Mouse (Mus musculus) layer of hippocampus, postnatal 36 days (tissue): ENCODE measurements around the gene Epsti1. TPM values are rescaled to one million over a fixed set of nuclear protein-coding genes. Genes with fewer than 3 reads are reported as not detected.
A peak's percentile ranks its signal among the peaks of the same experiment; 100 is the strongest.
"Not testable (repeated sequence)": the region's sequence is repeated elsewhere in the genome, so short reads cannot be mapped to it uniquely, and the experiment has no call there.

Source experiments
- DNase-seq, 2 experiments: peaks; one replicate each; pipeline ENCODE4 v3.0.0; 2022
- total RNA-seq, 2 experiments: library from RNA; stranded (reverse); gene quantifications; 2 replicates each; pipeline ENCODE4 v1.2.3; 2021

Gene Epsti1
- total RNA-seq: under 1 TPM in 1 of 2 experiments, not detected in 1; 0.25 TPM

- no peak for DNase-seq
These were observed at the start of gene Epsti1 for GRCm38 (mm10) chr14:77904171-77904762. Gene Epsti1 (plus strand): TSS chr14:77904239.

GRCm38 (mm10) chr14:77859894-77860293, 44.1 kb upstream of the Epsti1 start:
- DNase-seq: no peak

- DNase-seq: no peak
These were observed 43.0 kb upstream of the Epsti1 start for GRCm38 (mm10) chr14:77860841-77861560.

- DNase-seq: no peak
These were observed 40.0 kb upstream of the Epsti1 start for GRCm38 (mm10) chr14:77864051-77864450.

- DNase-seq: no peak
These were observed 39.5 kb upstream of the Epsti1 start for GRCm38 (mm10) chr14:77864510-77864909.

GRCm38 (mm10) chr14:77867601-77868000, 36.4 kb upstream of the Epsti1 start:
- DNase-seq: no peak

GRCm38 (mm10) chr14:77870926-77871325, 33.1 kb upstream of the Epsti1 start:
- DNase-seq: no peak

- no peak for DNase-seq
These were observed 32.6 kb upstream of the Epsti1 start for GRCm38 (mm10) chr14:77871380-77871975.

GRCm38 (mm10) chr14:77874304-77875241, 29.5 kb upstream of the Epsti1 start, which contains the start of gene Dnajc15:
Gene Dnajc15 (minus strand): TSS chr14:77875125.
- DNase-seq: peak; percentile 83 to 85

- no peak for DNase-seq
These were observed 27.8 kb upstream of the Epsti1 start for GRCm38 (mm10) chr14:77876199-77876598.

GRCm38 (mm10) chr14:77877876-77878275, 26.2 kb upstream of the Epsti1 start:
- not testable (repeated sequence) for DNase-seq

GRCm38 (mm10) chr14:77881998-77882397, 22.0 kb upstream of the Epsti1 start:
- DNase-seq: no peak

GRCm38 (mm10) chr14:77882669-77883068, 21.4 kb upstream of the Epsti1 start:
- peak; percentile 13 to 18 for DNase-seq

- no peak for DNase-seq
These were observed 17.7 kb upstream of the Epsti1 start for GRCm38 (mm10) chr14:77886376-77886775.

- no peak for DNase-seq
These were observed 17.1 kb upstream of the Epsti1 start for GRCm38 (mm10) chr14:77886941-77887340.

- DNase-seq: no peak
These were observed 14.1 kb upstream of the Epsti1 start for GRCm38 (mm10) chr14:77889911-77890310.

GRCm38 (mm10) chr14:77895951-77896350, 8.1 kb upstream of the Epsti1 start:
- DNase-seq: no peak

GRCm38 (mm10) chr14:77902541-77902940, 1.5 kb upstream of the Epsti1 start:
- no peak for DNase-seq

GRCm38 (mm10) chr14:77905466-77905865, 1.4 kb downstream of the Epsti1 start:
- DNase-seq: no peak

- no peak for DNase-seq
These were observed 2.5 kb downstream of the Epsti1 start for GRCm38 (mm10) chr14:77906586-77906985.

GRCm38 (mm10) chr14:77915776-77916175, 11.7 kb downstream of the Epsti1 start:
- no peak for DNase-seq

GRCm38 (mm10) chr14:77921641-77922040, 17.6 kb downstream of the Epsti1 start:
- no peak for DNase-seq
